Mouse (Mus musculus) kidney, embryonic 14.5 days (tissue): ENCODE measurements around the gene Arid1b. TPM values are rescaled to one million over a fixed set of nuclear protein-coding genes. Genes with fewer than 3 reads are reported as not detected.

Source experiments
- ATAC-seq: fragments of 200-750 bp; cut with Nextera tagmentation; 2 replicates; pipeline ENCODE4 v1.8.0; 2017; ENCODE audit warnings: moderate number of reproducible peaks, mild to moderate bottlenecking, moderate TSS enrichment, moderate library complexity; ENCODE audit not compliant: low FRiP score, low TSS enrichment
- H3K27ac ChIP-seq: fragments of 300-500 bp; sonication (generic); 2 replicates; pipeline ENCODE4 v1.5.1; 2014; ENCODE audit warnings: low read depth, mild to moderate bottlenecking, low read length, moderate library complexity, mixed read lengths
- H3K27me3 ChIP-seq: fragments of 300-500 bp; sonication (generic); 2 replicates; pipeline ENCODE4 v1.6.1; 2014; ENCODE audit warnings: mild to moderate bottlenecking, low read length; ENCODE audit not compliant: control insufficient read depth, insufficient read depth
- H3K36me3 ChIP-seq: fragments of 300-500 bp; sonication (generic); 2 replicates; pipeline ENCODE4 v1.6.1; 2014; ENCODE audit warnings: low read length, mixed read lengths; ENCODE audit not compliant: control insufficient read depth, insufficient read depth
- H3K4me1 ChIP-seq: fragments of 300-500 bp; sonication (generic); 2 replicates; pipeline ENCODE4 v1.6.1; 2014; ENCODE audit warnings: low read length, mixed read lengths; ENCODE audit not compliant: control insufficient read depth, insufficient read depth
- H3K4me2 ChIP-seq: fragments of 300-500 bp; sonication (generic); replicated peaks from 2 replicates; pipeline ENCODE4 v1.6.1; 2014; ENCODE audit warnings: low read depth, mild to moderate bottlenecking, low read length
- H3K4me3 ChIP-seq: fragments of 300-500 bp; sonication (generic); 2 replicates; pipeline ENCODE4 v1.5.1; 2014; ENCODE audit warnings: mild to moderate bottlenecking, low read length
- H3K9ac ChIP-seq: fragments of 300-500 bp; sonication (generic); 2 replicates; pipeline ENCODE4 v1.6.1; 2014; ENCODE audit warnings: low read depth, mild to moderate bottlenecking, low read length, moderate library complexity
- H3K9me3 ChIP-seq: fragments of 300-500 bp; sonication (generic); 2 replicates; pipeline ENCODE4 v1.6.1; 2016; ENCODE audit warnings: low read length; ENCODE audit not compliant: control insufficient read depth
- WGBS: fragments of 180-500 bp; shearing (Covaris S2); extraction: QIAGEN DNeasy Blood & Tissue Kit; methylation state at CpG from one replicate; pipeline ENCODE4 v1.1.7; 2014; 5-methylcytosine and 5-hydroxymethylcytosine counted together
- polyA plus RNA-seq: library from polyadenylated mRNA; unstranded; fragments of >200 nt; fragmentation: Nextera tagmentation; extraction: Ambion mirVana; gene quantifications from 2 replicates; pipeline ENCODE4 v1.2.1, GENCODE M21; 2014

Arid1b gene
- polyA plus RNA-seq, 1 experiment from 2014 or later, result 19.2 TPM

DNA sequence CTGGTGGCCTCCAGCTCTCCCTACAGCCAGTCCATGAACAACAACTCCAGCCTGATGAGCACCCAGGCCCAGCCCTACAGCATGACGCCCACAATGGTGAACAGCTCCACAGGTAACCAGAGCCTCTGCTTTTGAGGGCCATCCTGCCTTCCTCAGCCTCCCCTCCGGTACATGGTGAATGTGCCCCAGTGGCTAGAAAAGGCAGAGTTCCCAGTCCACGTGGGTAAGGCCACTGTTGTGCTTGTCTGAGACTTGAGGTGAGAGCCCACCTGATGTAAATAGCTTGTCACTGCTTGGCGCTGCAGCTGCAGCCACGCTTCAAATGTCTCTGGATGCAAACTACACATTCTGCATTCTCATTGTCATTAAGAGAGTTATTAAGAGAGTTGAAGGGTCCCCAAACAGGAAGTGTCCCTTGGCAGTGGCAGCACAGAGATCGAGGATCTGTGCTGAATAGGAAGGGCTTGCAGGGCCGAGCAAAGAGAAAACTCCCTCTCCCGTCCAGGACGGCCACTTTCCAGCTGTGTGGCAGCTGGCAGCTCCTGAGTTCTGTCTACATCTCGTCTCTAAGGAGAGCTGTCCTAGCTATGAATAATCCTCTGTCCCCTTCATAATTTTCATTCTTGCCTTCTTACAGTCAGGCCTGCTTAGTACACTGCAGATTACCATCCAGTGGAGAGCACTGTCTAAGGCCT, 311.8 kb downstream of the Arid1b start:
- H3K36me3 ChIP-seq, result peaks cover 23% of the 10 kb centered on the region
- WGBS, result 77% methylated on average over 10 of the region's 10 CpGs
- H3K27me3 ChIP-seq, result no peaks in the 10 kb centered on the region
- H3K9me3 ChIP-seq, result no peaks in the 10 kb centered on the region
- no peaks in the 10 kb centered on the region for H3K4me1 ChIP-seq
- H3K9ac ChIP-seq, result no peak overlapping the region
- H3K4me2 ChIP-seq, result no peak overlapping the region
- no peak overlapping the region for H3K27ac ChIP-seq
- no peak for ATAC-seq
- H3K4me3 ChIP-seq, result no peak overlapping the region

DNA sequence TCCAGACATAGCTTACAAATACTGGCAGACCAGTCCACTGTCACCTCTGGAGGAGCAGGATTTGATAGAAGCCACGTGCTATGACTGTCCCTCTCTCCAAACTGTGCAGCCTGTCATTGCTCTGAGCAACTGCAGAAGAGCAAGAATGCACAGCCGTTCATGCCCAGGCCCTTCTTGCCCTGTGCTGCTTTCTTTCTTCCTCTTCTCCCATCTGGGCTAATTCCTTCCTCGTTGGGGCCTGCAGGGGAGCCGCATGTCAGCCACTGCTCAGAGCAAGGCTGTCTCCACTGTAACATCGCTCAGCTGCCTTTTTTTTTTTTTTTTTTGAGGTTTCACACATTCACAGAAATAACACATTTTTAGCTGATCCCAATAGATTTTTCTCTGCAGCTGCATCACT, 315.8 kb downstream of the Arid1b start:
- ATAC-seq, result no peak
- H3K4me3 ChIP-seq, result no peak overlapping the region
- H3K4me1 ChIP-seq, result no peaks in the 10 kb centered on the region
- H3K36me3 ChIP-seq, result peaks cover 32% of the 10 kb centered on the region
- H3K4me2 ChIP-seq, result no peak overlapping the region
- H3K27me3 ChIP-seq, result no peaks in the 10 kb centered on the region
- no peak overlapping the region for H3K27ac ChIP-seq
- WGBS, result 54% methylated on average over 5 of the region's 5 CpGs
- no peaks in the 10 kb centered on the region for H3K9me3 ChIP-seq
- H3K9ac ChIP-seq, result no peak overlapping the region

DNA sequence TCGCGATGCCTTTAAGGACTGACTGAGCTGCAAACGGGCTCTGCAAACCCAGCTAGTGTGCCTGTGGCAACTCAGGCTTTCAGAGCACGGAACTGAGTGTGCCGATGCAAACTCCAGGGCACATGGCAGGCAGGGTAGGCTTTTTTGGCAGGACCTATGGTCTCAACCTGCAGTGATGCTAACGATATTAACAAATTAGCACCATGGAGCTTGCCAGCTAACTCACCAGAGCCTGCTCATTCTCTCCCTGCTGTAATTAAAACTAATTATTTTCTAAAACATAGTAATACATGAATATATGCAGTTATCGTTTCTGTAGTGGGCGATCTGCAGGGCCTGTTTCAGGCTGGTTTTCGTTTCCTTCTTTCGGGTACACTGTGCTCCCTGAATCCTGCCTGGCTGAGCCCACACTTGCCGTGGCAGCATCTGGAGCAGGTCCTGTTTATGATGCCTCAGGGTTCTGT, 316.3 kb downstream of the Arid1b start:
- H3K4me1 ChIP-seq, result no peaks in the 10 kb centered on the region
- no peak for ATAC-seq
- no peaks in the 10 kb centered on the region for H3K9me3 ChIP-seq
- H3K9ac ChIP-seq, result no peak overlapping the region
- H3K27me3 ChIP-seq, result no peaks in the 10 kb centered on the region
- H3K36me3 ChIP-seq, result peaks cover 31% of the 10 kb centered on the region
- no peak overlapping the region for H3K27ac ChIP-seq
- WGBS, result 87% methylated on average over 11 of the region's 11 CpGs
- no peak overlapping the region for H3K4me3 ChIP-seq
- H3K4me2 ChIP-seq, result no peak overlapping the region

GRCm38 (mm10) chr17:5311062-5311461, 316.9 kb downstream of the Arid1b start:
- 87% methylated on average over 7 of the region's 7 CpGs for WGBS
- H3K27ac ChIP-seq, result no peak overlapping the region
- no peaks in the 10 kb centered on the region for H3K9me3 ChIP-seq
- H3K9ac ChIP-seq, result no peak overlapping the region
- H3K27me3 ChIP-seq, result no peaks in the 10 kb centered on the region
- no peaks in the 10 kb centered on the region for H3K4me1 ChIP-seq
- H3K4me3 ChIP-seq, result no peak overlapping the region
- H3K36me3 ChIP-seq, result peaks cover 25% of the 10 kb centered on the region
- no peak overlapping the region for H3K4me2 ChIP-seq
- no peak for ATAC-seq

DNA sequence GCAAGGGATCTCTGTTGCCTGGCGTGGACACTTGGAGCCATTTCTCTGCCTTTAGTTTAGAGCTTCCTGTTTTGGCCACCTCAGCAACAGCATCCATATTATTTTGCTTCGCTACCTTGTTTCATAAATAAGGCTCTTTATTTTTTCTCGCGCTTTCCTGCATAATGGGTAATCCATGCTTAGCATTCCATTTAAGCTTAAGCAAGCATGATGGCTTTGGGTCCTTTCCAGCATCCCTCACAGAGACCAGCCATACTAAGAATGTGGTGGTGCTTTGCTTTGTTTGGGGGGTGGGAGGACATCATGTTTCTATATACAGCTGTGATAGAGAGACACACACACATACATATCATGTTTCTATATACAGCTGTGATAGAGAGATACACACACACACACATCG, 318.2 kb downstream of the Arid1b start:
- no peak overlapping the region for H3K4me3 ChIP-seq
- ATAC-seq, result no peak
- no peaks in the 10 kb centered on the region for H3K4me1 ChIP-seq
- H3K27ac ChIP-seq, result no peak overlapping the region
- peaks cover 26% of the 10 kb centered on the region; the same call in 1 of the 2 replicates for H3K36me3 ChIP-seq
- WGBS, result 92% methylated on average over 5 of the region's 5 CpGs
- H3K9me3 ChIP-seq, result no peaks in the 10 kb centered on the region
- H3K9ac ChIP-seq, result no peak overlapping the region
- no peaks in the 10 kb centered on the region for H3K27me3 ChIP-seq
- H3K4me2 ChIP-seq, result no peak overlapping the region

- WGBS, result 65% methylated on average over 7 of the region's 7 CpGs
- peaks cover 31% of the 10 kb centered on the region for H3K36me3 ChIP-seq
- H3K27ac ChIP-seq, result no peak overlapping the region
- no peaks in the 10 kb centered on the region for H3K9me3 ChIP-seq
- ATAC-seq, result no peak
- H3K9ac ChIP-seq, result no peak overlapping the region
- H3K4me1 ChIP-seq, result no peaks in the 10 kb centered on the region
- no peak overlapping the region for H3K4me2 ChIP-seq
- no peaks in the 10 kb centered on the region for H3K27me3 ChIP-seq
- H3K4me3 ChIP-seq, result no peak overlapping the region
Observed at GRCm38 (mm10) chr17:5314735-5315134, 320.6 kb downstream of the Arid1b start.

DNA sequence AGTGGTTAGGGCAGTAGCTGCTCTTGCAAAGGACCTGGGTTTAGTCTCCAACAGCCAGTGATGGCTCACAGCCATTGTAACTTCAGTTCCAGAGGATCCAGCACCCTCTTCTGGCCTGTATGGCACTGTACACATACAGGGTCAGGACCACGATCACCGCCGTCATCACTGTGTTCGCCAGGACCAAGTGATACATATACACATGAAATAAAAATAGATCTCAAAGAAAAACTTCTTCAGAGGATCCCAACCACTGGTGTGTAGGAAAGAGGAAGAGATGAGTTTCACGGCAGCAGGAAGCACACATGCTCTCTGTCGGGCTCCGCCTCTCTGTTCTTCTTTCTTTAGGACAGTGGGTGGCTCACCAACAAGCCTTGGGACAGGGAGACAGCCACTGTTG, 322.4 kb downstream of the Arid1b start:
- H3K27me3 ChIP-seq, result no peaks in the 10 kb centered on the region
- H3K9ac ChIP-seq, result no peak overlapping the region
- no peaks in the 10 kb centered on the region for H3K9me3 ChIP-seq
- H3K4me2 ChIP-seq, result no peak overlapping the region
- H3K4me3 ChIP-seq, result no peak overlapping the region
- H3K4me1 ChIP-seq, result no peaks in the 10 kb centered on the region
- H3K36me3 ChIP-seq, result peaks cover 40% of the 10 kb centered on the region
- 85% methylated on average over 7 of the region's 7 CpGs for WGBS
- no peak overlapping the region for H3K27ac ChIP-seq
- ATAC-seq, result no peak

GRCm38 (mm10) chr17:5321589-5322225, 327.6 kb downstream of the Arid1b start:
- peaks cover 50% of the 10 kb centered on the region for H3K36me3 ChIP-seq
- 67% methylated on average over 8 of the region's 8 CpGs for WGBS
- H3K4me3 ChIP-seq, result no peak overlapping the region
- H3K4me1 ChIP-seq, result peaks cover 21% of the 10 kb centered on the region
- no peak overlapping the region for H3K27ac ChIP-seq
- no peak for ATAC-seq
- H3K9ac ChIP-seq, result no peak overlapping the region
- no peak overlapping the region for H3K4me2 ChIP-seq
- no peaks in the 10 kb centered on the region for H3K9me3 ChIP-seq
- no peaks in the 10 kb centered on the region for H3K27me3 ChIP-seq

DNA sequence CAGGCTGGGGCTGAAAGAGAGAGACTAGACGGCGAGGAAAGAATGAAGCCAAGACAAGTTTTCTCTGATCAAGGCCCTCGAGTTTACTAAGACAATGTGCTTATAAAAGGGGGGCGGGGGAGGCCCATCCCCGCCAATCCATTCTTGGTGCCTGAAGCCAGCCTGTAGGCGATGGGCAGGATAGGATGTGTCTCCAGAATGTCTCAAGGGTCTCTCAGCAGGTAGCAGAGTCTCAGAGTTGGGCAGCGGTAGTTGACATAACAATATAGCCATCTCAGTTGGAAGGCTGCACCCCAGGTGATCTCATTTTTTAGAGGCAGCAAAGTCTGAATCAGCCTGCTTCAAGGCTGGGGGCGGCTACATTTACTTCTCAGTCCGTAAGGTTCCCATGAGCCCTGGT, 328.5 kb downstream of the Arid1b start:
- H3K4me1 ChIP-seq, result peaks cover 21% of the 10 kb centered on the region
- no peak for ATAC-seq
- H3K27ac ChIP-seq, result no peak overlapping the region
- no peaks in the 10 kb centered on the region for H3K9me3 ChIP-seq
- no peaks in the 10 kb centered on the region for H3K27me3 ChIP-seq
- no peak overlapping the region for H3K4me3 ChIP-seq
- no peak overlapping the region for H3K9ac ChIP-seq
- H3K36me3 ChIP-seq, result peaks cover 52% of the 10 kb centered on the region
- no peak overlapping the region for H3K4me2 ChIP-seq
- 84% methylated on average over 9 of the region's 9 CpGs for WGBS
